19 mouse cellular contexts compared by ENCODE assay signal in genomic region chr17:35859835-35860234, GRCm38 (mm10). TPM values are rescaled to one million over a fixed set of nuclear protein-coding genes. Genes with fewer than 3 reads are reported as not detected.
DNase-seq lines count a peak whose midpoint lies in the region; ATAC-seq and TF ChIP-seq lines count a peak whose summit lies in the region.
"Had no signal": no experiment of that assay in that cellular context is flagged by ENCODE, and none has a peak within 500 bp of the region (broad histone marks: within the 10 kb centered on the region; RNA-seq: fewer than 3 reads in every experiment).

No protein-coding gene starts in this region.

- H3K27me3 ChIP-seq in forebrain, embryonic 10.5 days (ENCODE audit: poor library complexity, severe bottlenecking), result no peaks in the 10 kb centered on the region
- H3K27me3 ChIP-seq in forebrain, postnatal 0 days (ENCODE audit: insufficient read depth, low read length), result no peaks in the 10 kb centered on the region
- H3K27me3 ChIP-seq in midbrain, embryonic 10.5 days (ENCODE audit: low read depth, poor library complexity, severe bottlenecking), result no peaks in the 10 kb centered on the region
- no peaks in the 10 kb centered on the region for H3K27me3 ChIP-seq in midbrain, postnatal 0 days (ENCODE audit: insufficient read depth, low read length)
- no peaks in the 10 kb centered on the region for H3K27me3 ChIP-seq in MEL (ENCODE audit: control insufficient read depth in 1 of 2, insufficient read depth in 2 of 2, low read length in 2 of 2)
- no peaks in the 10 kb centered on the region for H3K27me3 ChIP-seq in intestine, postnatal 0 days (replicated peaks; ENCODE audit: control insufficient read depth, insufficient read depth, low read length)
- H3K27me3 ChIP-seq: CH12.LX; heart, embryonic 15.5 days had no signal

- H3K9ac ChIP-seq in forebrain, postnatal 0 days, result no peak overlapping the region
- H3K9ac ChIP-seq in midbrain, postnatal 0 days (replicated peaks; ENCODE audit: low read length, poor library complexity, severe bottlenecking), result no peak overlapping the region
- no peak overlapping the region for H3K9ac ChIP-seq in MEL (ENCODE audit: control insufficient read depth, low read depth, low read length, poor library complexity, severe bottlenecking)
- H3K9ac ChIP-seq in intestine, postnatal 0 days (ENCODE audit: low read depth, low read length), result no peak overlapping the region
- H3K9ac ChIP-seq: heart, embryonic 15.5 days had no signal

- H3K4me2 ChIP-seq in forebrain, postnatal 0 days (ENCODE audit: low read depth), result no peak overlapping the region
- H3K4me2 ChIP-seq in midbrain, postnatal 0 days (ENCODE audit: low read depth, low read length, poor library complexity, severe bottlenecking), result no peak overlapping the region
- no peak overlapping the region for H3K4me2 ChIP-seq in intestine, postnatal 0 days (replicated peaks; ENCODE audit: low read depth)

- WGBS in forebrain, embryonic 10.5 days, result 60% methylated on average over 2 of the region's 2 CpGs
- whole genome bisulfite sequencing in forebrain, postnatal 0 days, result 78% methylated on average over 2 of the region's 2 CpGs
- 68% methylated on average over 2 of the region's 2 CpGs for WGBS in midbrain, embryonic 10.5 days
- WGBS in midbrain, postnatal 0 days, result 58% methylated on average over 2 of the region's 2 CpGs
- WGBS in intestine, postnatal 0 days, result 56% methylated on average over 2 of the region's 2 CpGs

- H3K36me3 ChIP-seq in forebrain, embryonic 10.5 days (replicated peaks), result peaks cover 66% of the 10 kb centered on the region
- peaks cover 11% of the 10 kb centered on the region; the same call in 1 of the 2 replicates for H3K36me3 ChIP-seq in forebrain, postnatal 0 days (ENCODE audit: insufficient read depth)
- H3K36me3 ChIP-seq in midbrain, embryonic 10.5 days, result peaks cover 64% of the 10 kb centered on the region
- peaks cover 6% of the 10 kb centered on the region; the same call in 1 of the 2 replicates for H3K36me3 ChIP-seq in midbrain, postnatal 0 days (ENCODE audit: insufficient read depth, low read length)
- peaks cover 3 to 14% of the 10 kb centered on the region in 2 experiments; a peak in 3 of 4 replicates for H3K36me3 ChIP-seq in MEL (ENCODE audit: control insufficient read depth in 1 of 2, insufficient read depth in 2 of 2, low read length in 2 of 2)
- H3K36me3 ChIP-seq in intestine, postnatal 0 days (ENCODE audit: control insufficient read depth, insufficient read depth), result peaks cover 11% of the 10 kb centered on the region

- H3K9me3 ChIP-seq in forebrain, embryonic 10.5 days, result no peaks in the 10 kb centered on the region
- H3K9me3 ChIP-seq in forebrain, postnatal 0 days (ENCODE audit: low read length), result no peaks in the 10 kb centered on the region
- H3K9me3 ChIP-seq in midbrain, embryonic 10.5 days (replicated peaks), result no peaks in the 10 kb centered on the region
- no peaks in the 10 kb centered on the region for H3K9me3 ChIP-seq in midbrain, postnatal 0 days (ENCODE audit: low read length)
- H3K9me3 ChIP-seq in MEL (replicated peaks; ENCODE audit: insufficient read depth, low read length), result no peaks in the 10 kb centered on the region
- no peaks in the 10 kb centered on the region for H3K9me3 ChIP-seq in intestine, postnatal 0 days (ENCODE audit: control insufficient read depth)
- H3K9me3 ChIP-seq: embryonic facial prominence, embryonic 10.5 days; heart, embryonic 15.5 days had no signal

- 0 out of 2 replicates have a peak overlapping the region, but pooled peaks have one; percentile 5 for H3K4me3 ChIP-seq in forebrain, embryonic 10.5 days
- no peak overlapping the region for H3K4me3 ChIP-seq in forebrain, postnatal 0 days (ENCODE audit: low read depth, low read length)
- H3K4me3 ChIP-seq in midbrain, embryonic 10.5 days, result 0 out of 2 replicates have a peak overlapping the region, but pooled peaks have one; percentile 71
- no peak overlapping the region for H3K4me3 ChIP-seq in midbrain, postnatal 0 days (ENCODE audit: low read depth, low read length)
- H3K4me3 ChIP-seq in MEL (ENCODE audit: control insufficient read depth in 1 of 2, insufficient read depth in 1 of 2, low read depth in 2 of 2, low read length in 2 of 2), result no peak overlapping the region
- no peak overlapping the region for H3K4me3 ChIP-seq in intestine, postnatal 0 days (ENCODE audit: low read depth, low read length)

- TF ChIP-seq CTCF in forebrain, postnatal 0 days (IDR thresholded peaks at IDR 0.05; ENCODE audit: low read depth), result no peak
- no peak for TF ChIP-seq CTCF in midbrain, postnatal 0 days (IDR thresholded peaks at IDR 0.05)
- TF ChIP-seq CTCF in MEL (IDR thresholded peaks at IDR 0.05 in 2 of 3, conservative IDR thresholded peaks at IDR 0.05 in 1 of 3; ENCODE audit: control insufficient read depth in 1 of 3, insufficient read depth in 1 of 3, low read depth in 2 of 3, low read length in 3 of 3, poor library complexity in 1 of 3, severe bottlenecking in 1 of 3), result no peak
- TF ChIP-seq CTCF in intestine, postnatal 0 days (IDR thresholded peaks at IDR 0.05; ENCODE audit: low read depth), result no peak

- no peaks in the 10 kb centered on the region; the same call in 1 of the 2 replicates for H3K79me2 ChIP-seq in MEL (ENCODE audit: control insufficient read depth, insufficient read depth, low read length, poor library complexity)

- no peak for TF ChIP-seq RAD21 in MEL (IDR thresholded peaks at IDR 0.05; ENCODE audit: low read depth, low read length)

- H3K4me1 ChIP-seq in forebrain, embryonic 10.5 days, result peaks cover 32% of the 10 kb centered on the region
- H3K4me1 ChIP-seq in forebrain, postnatal 0 days (ENCODE audit: insufficient read depth), result 0 out of 2 replicates have a peak, but pooled peaks cover 7% of the 10 kb centered on the region
- H3K4me1 ChIP-seq in midbrain, embryonic 10.5 days, result peaks cover 26% of the 10 kb centered on the region
- 0 out of 2 replicates have a peak, but pooled peaks cover under 1% of the 10 kb centered on the region for H3K4me1 ChIP-seq in midbrain, postnatal 0 days (ENCODE audit: insufficient read depth, low read length)
- H3K4me1 ChIP-seq in MEL (ENCODE audit: control insufficient read depth in 1 of 2, insufficient read depth in 2 of 2, low read length in 2 of 2), result peaks cover 3 to 22% of the 10 kb centered on the region in 2 experiments; a peak in 3 of 4 replicates
- H3K4me1 ChIP-seq in intestine, postnatal 0 days (replicated peaks; ENCODE audit: control insufficient read depth, insufficient read depth, low read length), result no peaks in the 10 kb centered on the region

- ATAC-seq in forebrain, postnatal 0 days, result no peak
- ATAC-seq in midbrain, postnatal 0 days (ENCODE audit: low FRiP score), result no peak
- no peak for ATAC-seq in intestine, postnatal 0 days
- ATAC-seq: forebrain, embryonic 14.5 days had no signal

- no peak for DNase-seq in forebrain, embryonic 10.5 days (ENCODE audit: extremely low spot score, low spot score)
- no peak for DNase-seq in forebrain, postnatal 0 days
- no peak for DNase-seq in midbrain, embryonic 10.5 days (ENCODE audit: low spot score)
- no peak for DNase-seq in midbrain, postnatal 0 days (ENCODE audit: low spot score)
- no peak for DNase-seq in MEL (ENCODE audit: low read depth, low spot score)
- peak; percentile 16 for DNase-seq in induced T-regulatory cell, adult 2 months (ENCODE audit: low read depth)
- DNase-seq: adrenal gland, adult 2 months; adrenal gland, postnatal 25 days; cerebellum, adult 8-10 months; cerebellum, postnatal 25 days; gastrocnemius, postnatal 10 days; heart, adult 18-20 months; heart, postnatal 14 days; kidney, adult 11 months had no signal

- no peak for TF ChIP-seq EP300 in MEL (IDR thresholded peaks at IDR 0.05; ENCODE audit: low read depth in 1 of 2, low read length in 2 of 2)

- H3K27ac ChIP-seq in forebrain, embryonic 10.5 days, result no peak overlapping the region
- H3K27ac ChIP-seq in forebrain, postnatal 0 days (ENCODE audit: low read depth, low read length), result no peak overlapping the region
- no peak overlapping the region for H3K27ac ChIP-seq in midbrain, embryonic 10.5 days (replicated peaks)
- no peak overlapping the region for H3K27ac ChIP-seq in midbrain, postnatal 0 days (ENCODE audit: low read depth, low read length)
- no peak overlapping the region for H3K27ac ChIP-seq in MEL (ENCODE audit: control insufficient read depth, low read depth, low read length)
- no peak overlapping the region for H3K27ac ChIP-seq in intestine, postnatal 0 days (ENCODE audit: low read depth, low read length)

- no peak for TF ChIP-seq POLR2A in MEL (IDR thresholded peaks at IDR 0.05; ENCODE audit: control insufficient read depth in 1 of 2, insufficient read depth in 1 of 2, low read depth in 1 of 2, low read length in 2 of 2, poor library complexity in 1 of 2)

RNA-seq across cellular contexts. Expression of gene Nrm, which starts 1.3 kb away (rescaled TPM):
- polyA plus RNA-seq in forebrain, embryonic 10.5 days (2016; fragmentation: Nextera tagmentation; extraction: Ambion mirVana), result 81.9 and 84.0 TPM in 2 replicates
- 6.1 and 9.7 TPM in 2 replicates for total RNA-seq in forebrain, postnatal 0 days (2014; rRNA removed)
- polyA plus RNA-seq in forebrain, postnatal 0 days (2015; fragmentation: Nextera tagmentation; extraction: Ambion mirVana), result 13.1 and 15.6 TPM in 2 replicates
- 80.0 and 84.5 TPM in 2 replicates for polyA plus RNA-seq in midbrain, embryonic 10.5 days (2016; fragmentation: Nextera tagmentation; extraction: Ambion mirVana)
- total RNA-seq in midbrain, postnatal 0 days (2014; rRNA removed), result 7.6 and 12.1 TPM in 2 replicates
- polyA plus RNA-seq in midbrain, postnatal 0 days (2015; fragmentation: Nextera tagmentation; extraction: Ambion mirVana), result 11.0 and 11.8 TPM in 2 replicates
- 11.1 and 13.7 TPM in 2 replicates for total RNA-seq in MEL (2012; rRNA removed)
- polyA plus RNA-seq in MEL (2012; ENCODE audit: insufficient read depth in 1 of 2, insufficient read length in 2 of 2, low read depth in 1 of 2, low replicate concordance in 2 of 2, missing spikeins in 1 of 2), result 10 to 100 TPM in 1 of 2 experiments, not detected in 1; 49.9 TPM
- polyA plus RNA-seq in intestine, postnatal 0 days (2015; fragmentation: Nextera tagmentation; extraction: Ambion mirVana), result 19.8 and 20.6 TPM in 2 replicates

RNA-seq across cellular contexts. Expression of gene Ppp1r18, which starts 5.6 kb away (rescaled TPM):
- polyA plus RNA-seq in forebrain, embryonic 10.5 days (2016; fragmentation: Nextera tagmentation; extraction: Ambion mirVana), result 21.3 and 21.6 TPM in 2 replicates
- total RNA-seq in forebrain, postnatal 0 days (2014; rRNA removed), result 29.5 and 38.9 TPM in 2 replicates
- 22.3 and 23.3 TPM in 2 replicates for polyA plus RNA-seq in forebrain, postnatal 0 days (2015; fragmentation: Nextera tagmentation; extraction: Ambion mirVana)
- polyA plus RNA-seq in midbrain, embryonic 10.5 days (2016; fragmentation: Nextera tagmentation; extraction: Ambion mirVana), result 21.8 and 27.6 TPM in 2 replicates
- total RNA-seq in midbrain, postnatal 0 days (2014; rRNA removed), result 16.2 and 33.0 TPM in 2 replicates
- 14.1 and 14.4 TPM in 2 replicates for polyA plus RNA-seq in midbrain, postnatal 0 days (2015; fragmentation: Nextera tagmentation; extraction: Ambion mirVana)
- 10.1 and 12.7 TPM in 2 replicates for total RNA-seq in MEL (2012; rRNA removed)
- polyA plus RNA-seq in MEL (2012; ENCODE audit: insufficient read depth in 1 of 2, insufficient read length in 2 of 2, low read depth in 1 of 2, low replicate concordance in 2 of 2, missing spikeins in 1 of 2), result 10 to 100 TPM in 1 of 2 experiments, not detected in 1; 36.2 TPM
- polyA plus RNA-seq in intestine, postnatal 0 days (2015; fragmentation: Nextera tagmentation; extraction: Ambion mirVana), result 15.2 and 15.6 TPM in 2 replicates

RNA-seq across cellular contexts. Expression of gene Mdc1, which starts 18.5 kb away (rescaled TPM):
- 26.9 and 29.3 TPM in 2 replicates for polyA plus RNA-seq in forebrain, embryonic 10.5 days (2016; fragmentation: Nextera tagmentation; extraction: Ambion mirVana)
- 15.3 and 20.4 TPM in 2 replicates for total RNA-seq in forebrain, postnatal 0 days (2014; rRNA removed)
- polyA plus RNA-seq in forebrain, postnatal 0 days (2015; fragmentation: Nextera tagmentation; extraction: Ambion mirVana), result 3.0 and 4.4 TPM in 2 replicates
- 21.1 and 21.7 TPM in 2 replicates for polyA plus RNA-seq in midbrain, embryonic 10.5 days (2016; fragmentation: Nextera tagmentation; extraction: Ambion mirVana)
- total RNA-seq in midbrain, postnatal 0 days (2014; rRNA removed), result 22.4 and 22.6 TPM in 2 replicates
- 3.7 and 4.7 TPM in 2 replicates for polyA plus RNA-seq in midbrain, postnatal 0 days (2015; fragmentation: Nextera tagmentation; extraction: Ambion mirVana)
- total RNA-seq in MEL (2012; rRNA removed), result 15.0 and 17.2 TPM in 2 replicates
- polyA plus RNA-seq in MEL (2012; ENCODE audit: insufficient read depth in 1 of 2, insufficient read length in 2 of 2, low read depth in 1 of 2, low replicate concordance in 2 of 2, missing spikeins in 1 of 2), result 10 to 100 TPM; 46.6 to 77.9 TPM
- polyA plus RNA-seq in intestine, postnatal 0 days (2015; fragmentation: Nextera tagmentation; extraction: Ambion mirVana), result 2.3 and 2.7 TPM in 2 replicates

RNA-seq across cellular contexts. Expression of gene Dhx16, which starts 19.8 kb away (rescaled TPM):
- polyA plus RNA-seq in forebrain, embryonic 10.5 days (2016; fragmentation: Nextera tagmentation; extraction: Ambion mirVana), result 59.6 and 60.3 TPM in 2 replicates
- total RNA-seq in forebrain, postnatal 0 days (2014; rRNA removed), result 33.0 and 33.2 TPM in 2 replicates
- polyA plus RNA-seq in forebrain, postnatal 0 days (2015; fragmentation: Nextera tagmentation; extraction: Ambion mirVana), result 21.8 and 22.1 TPM in 2 replicates
- polyA plus RNA-seq in midbrain, embryonic 10.5 days (2016; fragmentation: Nextera tagmentation; extraction: Ambion mirVana), result 51.6 and 54.3 TPM in 2 replicates
- total RNA-seq in midbrain, postnatal 0 days (2014; rRNA removed), result 26.7 and 27.7 TPM in 2 replicates
- 23.6 and 25.1 TPM in 2 replicates for polyA plus RNA-seq in midbrain, postnatal 0 days (2015; fragmentation: Nextera tagmentation; extraction: Ambion mirVana)
- total RNA-seq in MEL (2012; rRNA removed), result 75.4 and 79.2 TPM in 2 replicates
- polyA plus RNA-seq in MEL (2012; ENCODE audit: insufficient read depth in 1 of 2, insufficient read length in 2 of 2, low read depth in 1 of 2, low replicate concordance in 2 of 2, missing spikeins in 1 of 2), result 100 to 1,000 TPM in 1 of 2 experiments, not detected in 1; 101 TPM
- polyA plus RNA-seq in intestine, postnatal 0 days (2015; fragmentation: Nextera tagmentation; extraction: Ambion mirVana), result 17.2 and 18.1 TPM in 2 replicates

RNA-seq across cellular contexts. Expression of gene Tubb5, which starts 21.7 kb away (rescaled TPM):
- polyA plus RNA-seq in forebrain, embryonic 10.5 days (2016; fragmentation: Nextera tagmentation; extraction: Ambion mirVana), result 1,607 and 1,608 TPM in 2 replicates
- total RNA-seq in forebrain, postnatal 0 days (2014; rRNA removed), result 3,707 and 3,724 TPM in 2 replicates
- polyA plus RNA-seq in forebrain, postnatal 0 days (2015; fragmentation: Nextera tagmentation; extraction: Ambion mirVana), result 2,151 and 2,226 TPM in 2 replicates
- polyA plus RNA-seq in midbrain, embryonic 10.5 days (2016; fragmentation: Nextera tagmentation; extraction: Ambion mirVana), result 1,574 and 1,617 TPM in 2 replicates
- total RNA-seq in midbrain, postnatal 0 days (2014; rRNA removed), result 3,416 and 3,526 TPM in 2 replicates
- 1,872 and 1,886 TPM in 2 replicates for polyA plus RNA-seq in midbrain, postnatal 0 days (2015; fragmentation: Nextera tagmentation; extraction: Ambion mirVana)
- total RNA-seq in MEL (2012; rRNA removed), result 1,137 and 1,211 TPM in 2 replicates
- polyA plus RNA-seq in MEL (2012; ENCODE audit: insufficient read depth in 1 of 2, insufficient read length in 2 of 2, low read depth in 1 of 2, low replicate concordance in 2 of 2, missing spikeins in 1 of 2), result 1,000 to 10,000 TPM; 1,040 to 1,575 TPM
- polyA plus RNA-seq in intestine, postnatal 0 days (2015; fragmentation: Nextera tagmentation; extraction: Ambion mirVana), result 233 and 240 TPM in 2 replicates

Comparison
In these comparisons a context has a peak if more than half of its experiments do, and no peak if none do; other contexts are left out.
1. H3K4me3 ChIP-seq: peak in forebrain, embryonic 10.5 days (single experiment) and midbrain, embryonic 10.5 days (single experiment); none in forebrain, postnatal 0 days (single experiment), midbrain, postnatal 0 days (single experiment), MEL (0 of 2) and intestine, postnatal 0 days (single experiment).